Mouse (Mus musculus): ENCODE results near the gene Rsph14.

The Rsph14 gene

GRCm38 (mm10) chr10:74932487-74932886, 99.9 kb downstream of the Rsph14 start:
- no peak for DNase-seq (ENCODE audit: low spot score)

DNA sequence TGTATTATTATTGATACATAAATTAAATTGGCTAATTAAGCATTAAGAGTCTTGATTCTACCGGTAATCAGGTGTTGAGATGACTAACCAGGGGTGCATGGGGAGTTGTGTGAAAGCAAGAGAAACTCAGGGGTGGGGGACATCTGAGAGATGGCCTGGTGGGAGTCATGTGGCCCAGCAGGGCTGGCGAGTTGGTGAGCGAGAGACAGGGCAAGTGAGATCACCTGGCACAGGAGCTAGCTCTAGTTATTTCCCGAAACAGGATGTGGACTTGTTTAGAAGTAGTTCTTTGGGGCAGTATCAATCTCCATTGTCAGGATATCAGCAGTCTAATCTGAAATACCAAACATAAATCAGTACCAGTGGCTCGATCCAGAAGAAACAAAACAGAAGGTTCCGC, 100.8 kb downstream of the Rsph14 start:
- no peak for DNase-seq (ENCODE audit: low spot score)

- DNase-seq (ENCODE audit: low spot score) = no peak
Measured at GRCm38 (mm10) chr10:74930541-74930940, 101.8 kb downstream of the Rsph14 start.

DNA sequence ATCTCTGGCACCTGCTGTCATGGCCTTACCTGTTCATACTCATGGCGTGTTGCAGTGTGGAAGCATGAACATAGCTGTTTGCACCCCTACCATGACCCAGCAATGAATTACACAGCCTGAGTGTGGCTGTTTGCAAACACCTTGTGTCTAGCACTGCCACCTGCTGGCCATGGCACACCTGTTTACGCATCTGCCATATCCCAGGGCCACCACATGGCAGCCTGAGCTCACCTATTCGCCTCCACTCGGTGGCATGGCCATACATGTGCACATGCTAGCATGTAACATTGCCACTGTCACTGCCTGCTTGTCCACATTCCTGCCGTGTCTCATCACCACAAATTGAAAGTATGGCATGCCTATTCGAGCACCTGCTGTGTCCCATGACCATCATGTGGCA, 102.8 kb downstream of the Rsph14 start:
- DNase-seq (ENCODE audit: low spot score) = no peak

- DNase-seq (ENCODE audit: low spot score) = no peak
Measured at GRCm38 (mm10) chr10:74928276-74928675, 104.1 kb downstream of the Rsph14 start.

- DNase-seq (ENCODE audit: low spot score) = no peak
Measured at GRCm38 (mm10) chr10:74925324-74925723, 107.1 kb downstream of the Rsph14 start.

DNA sequence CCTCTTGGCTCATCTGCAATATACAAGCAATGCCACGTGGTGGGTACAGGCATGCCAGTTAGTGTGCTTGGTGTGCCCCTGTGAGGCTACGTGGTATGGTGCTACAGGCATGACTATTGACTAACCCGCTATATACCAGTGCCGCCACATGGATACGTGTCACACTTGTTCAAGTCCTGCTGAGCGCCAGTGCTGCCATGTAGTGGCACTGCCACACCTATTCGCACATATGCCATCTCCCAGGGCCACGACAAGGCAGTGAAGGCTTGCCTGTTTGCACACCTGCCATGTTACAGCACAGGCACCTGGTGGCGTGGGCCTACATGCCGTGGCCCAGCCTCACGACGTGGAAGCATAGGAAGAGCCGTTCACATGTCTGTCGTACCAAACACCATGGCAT, 108.1 kb downstream of the Rsph14 start:
- DNase-seq (ENCODE audit: low spot score) = no peak

GRCm38 (mm10) chr10:74922763-74923162, 109.6 kb downstream of the Rsph14 start:
- DNase-seq (ENCODE audit: low spot score) = no peak

- no peak for DNase-seq (ENCODE audit: low spot score)
Measured at GRCm38 (mm10) chr10:74921614-74922013, 110.8 kb downstream of the Rsph14 start.

- DNase-seq (ENCODE audit: low spot score) = no peak
Measured at GRCm38 (mm10) chr10:74920853-74921567, 111.4 kb downstream of the Rsph14 start.

DNA sequence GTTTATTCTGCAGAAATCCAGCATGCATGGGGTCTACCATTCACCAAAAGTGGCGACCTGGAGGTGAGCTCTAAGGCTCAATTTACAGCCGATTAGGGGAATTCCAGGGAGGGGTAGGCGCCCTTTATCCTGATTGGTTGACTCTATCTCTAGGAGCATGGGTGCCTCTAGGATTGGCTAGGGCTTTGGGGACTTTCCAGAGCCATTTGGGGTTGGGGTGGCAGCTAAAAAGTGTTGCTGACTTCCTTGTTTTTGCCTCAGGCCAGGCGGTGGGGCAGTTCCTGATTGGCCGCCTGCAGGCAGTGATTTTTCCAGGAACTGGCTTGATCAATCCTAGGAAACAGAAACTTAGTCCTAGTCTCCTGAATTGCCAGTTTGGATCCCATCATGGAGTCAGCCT, 113.1 kb downstream of the Rsph14 start:
- no peak for DNase-seq (ENCODE audit: low spot score)

- no peak for DNase-seq (ENCODE audit: low spot score)
Measured at GRCm38 (mm10) chr10:74908431-74908830, 124.0 kb downstream of the Rsph14 start.

Data from c-Kit-positive CD71-positive TER-119-positive erythroid progenitor cells, embryonic 14.5 days (primary cell).